Mouse (Mus musculus) liver, embryonic 12.5 days (tissue): Measurements from ENCODE around the gene Gm14403. TPM values are rescaled to one million over a fixed set of nuclear protein-coding genes. Genes with fewer than 3 reads are reported as not detected.
"Not testable (repeated sequence)": the region's sequence is repeated elsewhere in the genome, so short reads cannot be mapped to it uniquely, and the experiment has no call there.

Experiments
- ATAC-seq: fragments of 200-750 bp; cut with Nextera tagmentation; 2 replicates; pipeline ENCODE4 v1.8.0; 2017; ENCODE audit warnings: moderate number of reproducible peaks, mild to moderate bottlenecking, moderate library complexity
- H3K27ac ChIP-seq: fragments of 300-500 bp; sonication (generic); 2 replicates; pipeline ENCODE4 v1.5.1; 2016; ENCODE audit warnings: mild to moderate bottlenecking
- H3K27me3 ChIP-seq: fragments of 300-500 bp; sonication (generic); replicated peaks from 2 replicates; pipeline ENCODE4 v1.6.1; 2016; ENCODE audit warnings: mild to moderate bottlenecking, moderate library complexity
- H3K36me3 ChIP-seq: fragments of 300-500 bp; sonication (generic); 2 replicates; pipeline ENCODE4 v1.6.1; 2016; ENCODE audit warnings: mild to moderate bottlenecking, moderate library complexity
- H3K4me1 ChIP-seq: fragments of 300-500 bp; sonication (generic); 2 replicates; pipeline ENCODE4 v1.6.1; 2016
- H3K4me2 ChIP-seq: fragments of 300-500 bp; sonication (generic); 2 replicates; pipeline ENCODE4 v1.6.1; 2016; ENCODE audit warnings: mild to moderate bottlenecking, moderate library complexity
- H3K4me3 ChIP-seq: fragments of 300-500 bp; sonication (generic); 2 replicates; pipeline ENCODE4 v1.5.1; 2016; ENCODE audit warnings: mild to moderate bottlenecking, moderate library complexity
- H3K9ac ChIP-seq: fragments of 300-500 bp; sonication (generic); 2 replicates; pipeline ENCODE4 v1.6.1; 2016; ENCODE audit warnings: mild to moderate bottlenecking, moderate library complexity
- H3K9me3 ChIP-seq: fragments of 300-500 bp; sonication (generic); replicated peaks from 2 replicates; pipeline ENCODE4 v1.6.1; 2016; ENCODE audit warnings: mild to moderate bottlenecking, moderate library complexity
- WGBS: fragments of 180-500 bp; shearing (Covaris S2); methylation state at CpG from one replicate; pipeline ENCODE4 v1.1.7; 2016; ENCODE audit not compliant: insufficient replicate concordance; 5-methylcytosine and 5-hydroxymethylcytosine counted together
- polyA plus RNA-seq: library from polyadenylated mRNA; unstranded; fragments of >200 nt; fragmentation: Nextera tagmentation; extraction: Ambion mirVana; gene quantifications from 2 replicates; pipeline ENCODE4 v1.2.1, GENCODE M21; 2016

The Gm14403 gene
- polyA plus RNA-seq, 1 experiment from 2014 or later, result 2.5 TPM

DNA sequence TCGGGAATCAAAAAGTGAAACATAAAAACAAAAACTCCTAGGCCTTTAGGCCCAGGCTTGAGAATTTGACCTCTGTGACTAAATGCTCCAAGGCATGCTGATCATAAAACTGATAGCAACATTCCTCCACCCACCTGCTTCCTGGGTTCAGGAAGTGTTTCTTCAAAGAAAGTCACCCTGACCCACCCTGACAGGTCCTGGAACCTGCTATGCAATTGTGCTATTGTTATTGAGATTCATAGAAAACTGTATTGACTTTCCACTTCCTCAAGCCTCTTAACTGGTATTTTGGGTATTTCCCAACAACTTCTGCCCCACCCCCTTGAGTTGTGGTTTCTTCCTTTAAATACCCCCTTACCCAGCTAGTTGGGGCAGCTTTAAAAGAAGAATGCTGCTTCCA is 20.9 kb downstream of the Gm14403 start:
- H3K9me3 ChIP-seq, result peaks cover 14% of the 10 kb centered on the region
- not testable (repeated sequence) for H3K27ac ChIP-seq, ATAC-seq, H3K27me3 ChIP-seq, H3K4me2 ChIP-seq, H3K9ac ChIP-seq, H3K4me1 ChIP-seq, H3K36me3 ChIP-seq, H3K4me3 ChIP-seq
- WGBS, result 64% methylated on average over 1 of the region's 1 CpGs

DNA sequence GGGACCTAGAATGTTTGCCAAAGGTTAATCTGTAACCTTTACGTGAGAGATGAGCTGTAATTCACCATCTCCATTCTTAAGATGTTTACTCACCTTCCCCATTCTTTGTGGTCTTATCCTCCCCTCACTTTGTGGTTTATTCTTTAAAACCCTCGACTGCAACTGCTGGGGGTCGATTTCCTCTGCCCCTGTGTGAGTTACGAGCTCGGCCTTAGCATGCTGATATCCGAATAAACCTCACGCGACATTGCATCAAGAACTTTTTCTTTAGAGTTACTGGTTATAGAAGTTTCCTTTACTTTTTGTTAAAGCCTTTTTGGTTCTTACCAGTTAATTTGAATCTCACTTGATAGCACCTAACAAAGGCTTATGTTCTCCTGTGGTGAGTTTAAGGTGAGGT is 22.0 kb downstream of the Gm14403 start:
- Histone ChIP-seq H3K9me3 (peaks cover 18% of the 10 kb centered on the region), H3K4me2 (no peak overlapping the region), H3K27me3 (no peaks in the 10 kb centered on the region), H3K4me1 (no peaks in the 10 kb centered on the region), H3K36me3 (no peaks in the 10 kb centered on the region), H3K4me3 (no peak overlapping the region), H3K27ac (no peak overlapping the region), H3K9ac (no peak overlapping the region)
- WGBS, result 64% methylated on average over 8 of the region's 8 CpGs
- ATAC-seq, result no peak

DNA sequence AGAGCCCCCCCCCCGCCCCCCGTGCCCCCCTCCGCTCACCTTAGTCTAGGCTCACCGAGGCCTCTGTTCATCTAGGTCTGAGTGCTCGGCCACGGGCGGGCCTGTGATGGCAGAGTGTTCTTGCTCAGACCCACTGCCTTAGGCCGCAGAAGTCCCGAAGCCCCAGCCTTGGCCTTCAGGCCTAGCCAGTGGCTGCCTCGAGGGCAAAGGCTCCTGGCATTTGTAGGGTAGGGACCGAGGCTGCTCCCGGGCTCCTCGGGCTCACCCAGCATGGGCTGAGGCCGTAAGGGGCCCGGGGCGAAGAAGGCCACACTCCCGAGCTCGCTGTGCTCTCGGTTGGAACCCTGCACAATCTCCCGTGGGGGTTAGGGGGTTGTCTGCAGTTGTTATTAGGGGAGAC is 25.0 kb downstream of the Gm14403 start:
- no peak overlapping the region for H3K4me3 ChIP-seq
- WGBS, result 78% methylated on average over 20 of the region's 20 CpGs
- no peaks in the 10 kb centered on the region for H3K27me3 ChIP-seq
- no peak for ATAC-seq
- H3K9me3 ChIP-seq, result peaks cover 18% of the 10 kb centered on the region; the same call in 1 of the 2 replicates
- H3K27ac ChIP-seq, result no peak overlapping the region
- H3K4me2 ChIP-seq, result no peak overlapping the region
- H3K9ac ChIP-seq, result no peak overlapping the region
- no peaks in the 10 kb centered on the region for H3K4me1 ChIP-seq
- no peaks in the 10 kb centered on the region for H3K36me3 ChIP-seq

DNA sequence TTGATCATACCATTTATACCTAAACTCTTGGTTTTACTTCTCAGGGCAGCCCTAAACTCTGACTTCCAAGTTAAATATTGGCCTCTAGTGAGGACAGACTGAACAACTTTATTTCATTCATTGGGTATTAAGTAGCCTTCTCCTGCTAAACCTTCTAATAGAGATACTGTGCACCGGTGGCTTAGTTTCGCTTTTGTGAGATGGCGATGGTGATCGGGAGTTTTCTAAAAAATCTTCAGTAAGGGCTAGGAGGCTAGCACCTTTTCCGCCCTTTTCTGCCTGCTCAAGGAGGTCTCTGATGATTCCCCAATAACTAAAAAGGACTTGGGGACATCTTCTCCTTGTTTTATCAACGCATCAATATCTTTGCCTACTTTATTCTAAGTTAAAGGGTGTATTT is 25.7 kb downstream of the Gm14403 start:
- not testable (repeated sequence) for H3K4me3 ChIP-seq, H3K4me2 ChIP-seq, H3K9ac ChIP-seq, ATAC-seq, H3K4me1 ChIP-seq, H3K27ac ChIP-seq, H3K27me3 ChIP-seq, H3K36me3 ChIP-seq
- 73% methylated on average over 6 of the region's 6 CpGs for WGBS
- peaks cover 18% of the 10 kb centered on the region; the same call in 1 of the 2 replicates for H3K9me3 ChIP-seq

- peaks cover 18% of the 10 kb centered on the region; the same call in 1 of the 2 replicates for H3K9me3 ChIP-seq
- not testable (repeated sequence) for H3K36me3 ChIP-seq, H3K4me1 ChIP-seq, H3K4me3 ChIP-seq, ATAC-seq, H3K27ac ChIP-seq, H3K4me2 ChIP-seq, H3K27me3 ChIP-seq, H3K9ac ChIP-seq
- 82% methylated on average over 16 of the region's 16 CpGs for WGBS
Observed at GRCm38 (mm10) chr2:177524171-177524570, 26.2 kb downstream of the Gm14403 start.

DNA sequence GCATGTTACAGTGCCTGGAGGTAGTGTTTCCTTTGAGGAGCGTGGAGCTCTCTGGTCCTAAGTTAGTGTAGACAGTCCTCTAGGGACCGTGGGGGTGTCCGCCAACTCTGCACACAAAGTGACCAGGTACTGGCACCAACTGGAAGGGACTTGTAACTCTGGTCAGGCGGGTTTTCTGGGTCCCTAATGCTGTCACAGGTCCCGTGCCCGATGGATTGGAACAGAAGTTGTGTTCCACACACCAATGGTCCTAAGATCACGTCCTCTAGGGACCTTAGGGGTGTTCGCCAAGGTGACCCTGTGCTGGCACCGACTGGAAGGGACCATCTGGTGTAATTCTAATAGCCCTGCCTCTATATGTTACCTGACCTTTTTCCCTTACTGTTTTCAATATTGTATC is 37.9 kb downstream of the Gm14403 start:
- H3K9me3 ChIP-seq, result 0 out of 2 replicates have a peak, but pooled peaks cover 4% of the 10 kb centered on the region
- no peaks in the 10 kb centered on the region for H3K36me3 ChIP-seq
- no peak for ATAC-seq
- H3K9ac ChIP-seq, result no peak overlapping the region
- no peaks in the 10 kb centered on the region for H3K27me3 ChIP-seq
- 64% methylated on average over 9 of the region's 9 CpGs for WGBS
- no peaks in the 10 kb centered on the region for H3K4me1 ChIP-seq
- H3K27ac ChIP-seq, result no peak overlapping the region
- no peak overlapping the region for H3K4me3 ChIP-seq
- no peak overlapping the region for H3K4me2 ChIP-seq

- H3K9ac ChIP-seq, H3K9me3 ChIP-seq, H3K4me2 ChIP-seq, H3K36me3 ChIP-seq, H3K4me1 ChIP-seq, H3K27me3 ChIP-seq, H3K27ac ChIP-seq, H3K4me3 ChIP-seq, ATAC-seq: not testable (repeated sequence)
- 72% methylated on average over 2 of the region's 2 CpGs for WGBS
Observed at GRCm38 (mm10) chr2:177537141-177537540, 39.1 kb downstream of the Gm14403 start.

DNA sequence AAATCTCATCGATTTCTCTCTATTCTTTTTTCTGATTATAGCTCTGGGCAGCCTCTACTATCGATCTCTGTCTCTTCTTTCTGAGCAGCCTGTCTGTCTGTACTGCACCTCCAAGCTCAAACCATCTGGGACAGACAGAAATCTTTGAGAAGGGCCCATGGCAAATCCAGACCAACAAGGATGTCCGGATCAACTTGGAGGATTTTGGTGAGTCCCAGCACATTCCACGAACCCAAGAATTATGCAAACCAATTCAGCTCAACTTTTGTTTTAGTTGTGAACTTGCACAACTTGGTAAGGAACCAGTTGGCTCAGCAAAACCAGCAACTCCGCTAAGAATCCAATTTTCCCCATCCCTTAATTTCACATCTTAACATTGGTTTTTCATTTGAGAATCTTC is 39.7 kb downstream of the Gm14403 start:
- 63% methylated on average over 5 of the region's 5 CpGs for WGBS
- not testable (repeated sequence) for H3K9ac ChIP-seq, H3K4me1 ChIP-seq, H3K27me3 ChIP-seq, H3K36me3 ChIP-seq, H3K9me3 ChIP-seq, H3K4me3 ChIP-seq, ATAC-seq, H3K27ac ChIP-seq, H3K4me2 ChIP-seq

- H3K9ac ChIP-seq, H3K4me2 ChIP-seq, H3K27ac ChIP-seq, ATAC-seq, H3K9me3 ChIP-seq, H3K4me1 ChIP-seq, H3K27me3 ChIP-seq, H3K4me3 ChIP-seq, H3K36me3 ChIP-seq: not testable (repeated sequence)
- 67% methylated on average over 1 of the region's 1 CpGs for WGBS
Observed at GRCm38 (mm10) chr2:177555261-177555660, 57.2 kb downstream of the Gm14403 start.

Other genes starting within 250 kb of the Gm14403 start
- not detected in 2 replicates for gene Gm14409, start 231.2 kb upstream of the Gm14403 start, polyA plus RNA-seq
- gene Gm14412, start 173.9 kb upstream of the Gm14403 start, polyA plus RNA-seq, result not detected in 2 replicates
- gene Gm14418, start 99.9 kb upstream of the Gm14403 start, polyA plus RNA-seq, result 2.4 and 3.3 TPM in 2 replicates
- gene Zfp970, start 33.5 kb upstream of the Gm14403 start, polyA plus RNA-seq, result 3.8 and 5.1 TPM in 2 replicates
- gene Gm14406, start 80.0 kb downstream of the Gm14403 start, polyA plus RNA-seq, result not detected in 2 replicates